Mouse (Mus musculus) testis, adult 2 months (tissue): Measurements from ENCODE around the gene Hesx1.

ENCODE experiments used
- CTCF ChIP-seq: fragments of 200-500 bp; IDR thresholded peaks from 2 replicates; pipeline ENCODE4 v1.5.1; 2012; ENCODE audit warnings: low read depth, mild to moderate bottlenecking, inconsistent platforms, low read length, moderate library complexity; ENCODE audit not compliant: control insufficient read depth, insufficient read depth, insufficient replicate concordance
- POLR2A ChIP-seq: fragments of 200-500 bp; IDR thresholded peaks from 2 replicates; pipeline ENCODE4 v1.6.1; 2012; ENCODE audit warnings: low read depth, mild to moderate bottlenecking, inconsistent platforms, low read length, moderate library complexity; ENCODE audit not compliant: control insufficient read depth

DNA sequence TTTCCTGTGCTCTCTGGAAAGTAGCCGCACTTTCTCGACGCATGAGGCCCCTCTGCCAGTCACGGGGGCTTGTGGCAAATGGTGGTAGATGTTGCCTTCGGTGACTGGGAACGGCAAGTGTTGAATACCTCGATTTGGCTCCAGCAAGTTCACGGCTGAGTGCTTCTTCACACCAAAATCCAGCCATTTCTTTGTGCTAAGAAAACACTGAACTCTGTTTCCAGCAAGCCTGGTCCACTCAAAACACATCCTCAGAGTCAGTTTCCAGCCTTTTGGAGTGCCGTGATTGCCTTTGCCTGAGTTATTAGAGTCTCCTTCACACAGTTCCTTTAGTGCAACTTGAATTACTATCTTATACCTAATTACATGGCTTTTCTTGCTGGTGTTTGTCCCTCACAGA is 55.8 kb downstream of the Hesx1 start:
- TF ChIP-seq CTCF (no peak), POLR2A (no peak)
